Mouse (Mus musculus): ENCODE measurements around the gene Padi2.

DNA sequence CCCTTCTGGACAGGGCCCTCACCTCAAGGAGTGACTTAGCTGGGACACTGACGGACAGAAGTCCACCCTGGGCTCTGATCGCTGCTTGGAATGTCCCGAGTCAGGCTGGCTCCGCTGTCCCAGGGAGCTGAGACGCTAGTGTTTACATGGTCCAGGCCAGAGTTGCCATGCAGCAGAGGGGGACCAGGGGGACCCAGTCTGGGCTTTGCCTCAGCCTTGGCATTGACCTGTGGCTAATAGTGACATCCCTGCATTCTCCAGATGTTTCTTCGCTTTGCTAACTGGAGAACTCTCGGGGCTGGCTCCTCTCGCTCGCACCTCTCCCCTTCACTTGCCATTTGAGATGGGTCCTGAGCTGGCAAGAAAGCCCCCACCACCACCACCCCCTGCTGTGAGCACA, 22.2 kb downstream of the Padi2 start:
- TF ChIP-seq POLR2A (IDR thresholded peaks at IDR 0.05; ENCODE audit: borderline replicate concordance, extremely low read depth, low read depth, low read length) = no peak
- TF ChIP-seq CTCF (IDR thresholded peaks at IDR 0.05; ENCODE audit: insufficient read depth, low read length) = no peak
